Mouse (Mus musculus) lung, embryonic 15.5 days (tissue): ENCODE measurements around the gene 1700029F12Rik. TPM values are rescaled to one million over a fixed set of nuclear protein-coding genes. Genes with fewer than 3 reads are reported as not detected.
"Not testable (repeated sequence)": the region's sequence is repeated elsewhere in the genome, so short reads cannot be mapped to it uniquely, and the experiment has no call there.

ENCODE experiments used
- ATAC-seq: fragments of 200-750 bp; cut with Nextera tagmentation; 2 replicates; pipeline ENCODE4 v1.8.0; 2017; ENCODE audit warnings: moderate number of reproducible peaks, borderline replicate concordance; ENCODE audit not compliant: low FRiP score, low TSS enrichment; ENCODE audit errors: extremely low read depth
- H3K27ac ChIP-seq: fragments of 300-500 bp; sonication (generic); 2 replicates; pipeline ENCODE4 v1.5.1; 2015; ENCODE audit warnings: moderate library complexity, mild to moderate bottlenecking, inconsistent platforms
- H3K27me3 ChIP-seq: fragments of 300-500 bp; sonication (generic); 2 replicates; pipeline ENCODE4 v1.6.1; 2015; ENCODE audit warnings: inconsistent platforms
- H3K36me3 ChIP-seq: fragments of 300-500 bp; sonication (generic); 2 replicates; pipeline ENCODE4 v1.6.1; 2015; ENCODE audit warnings: inconsistent platforms
- H3K4me1 ChIP-seq: fragments of 300-500 bp; sonication (generic); 2 replicates; pipeline ENCODE4 v1.6.1; 2015; ENCODE audit warnings: inconsistent platforms
- H3K4me2 ChIP-seq: fragments of 300-500 bp; sonication (generic); 2 replicates; pipeline ENCODE4 v1.6.1; 2015; ENCODE audit warnings: inconsistent platforms, mild to moderate bottlenecking, moderate library complexity
- H3K4me3 ChIP-seq: fragments of 300-500 bp; sonication (generic); 2 replicates; pipeline ENCODE4 v1.5.1; 2015; ENCODE audit warnings: mild to moderate bottlenecking, inconsistent platforms
- H3K9ac ChIP-seq: fragments of 300-500 bp; sonication (generic); 2 replicates; pipeline ENCODE4 v1.6.1; 2015; ENCODE audit warnings: inconsistent platforms
- H3K9me3 ChIP-seq: fragments of 300-500 bp; sonication (generic); 2 replicates; pipeline ENCODE4 v1.6.1; 2016; ENCODE audit warnings: inconsistent platforms
- WGBS: fragments of 180-500 bp; shearing (Covaris S2); methylation state at CpG from one replicate; pipeline ENCODE4 v1.1.7; 2015; 5-methylcytosine and 5-hydroxymethylcytosine counted together
- polyA plus RNA-seq: library from polyadenylated mRNA; unstranded; fragments of >200 nt; fragmentation: Nextera tagmentation; extraction: Ambion mirVana; gene quantifications from 2 replicates; pipeline ENCODE4 v1.2.1, GENCODE M21; 2015

1700029F12Rik gene
- polyA plus RNA-seq, 1 experiment from 2014 or later, result not detected

- H3K4me3 ChIP-seq, H3K9ac ChIP-seq, H3K36me3 ChIP-seq, H3K4me2 ChIP-seq, H3K9me3 ChIP-seq, H3K4me1 ChIP-seq, H3K27ac ChIP-seq: not testable (repeated sequence)
- peak; percentile 21; the same call in 1 of the 2 replicates for ATAC-seq
- peaks cover 28% of the 10 kb centered on the region for H3K27me3 ChIP-seq
- WGBS, result 40% methylated on average over 18 of the region's 18 CpGs
Measured at GRCm38 (mm10) chr13:97064844-97065621, 30.9 kb upstream of the 1700029F12Rik start.

DNA sequence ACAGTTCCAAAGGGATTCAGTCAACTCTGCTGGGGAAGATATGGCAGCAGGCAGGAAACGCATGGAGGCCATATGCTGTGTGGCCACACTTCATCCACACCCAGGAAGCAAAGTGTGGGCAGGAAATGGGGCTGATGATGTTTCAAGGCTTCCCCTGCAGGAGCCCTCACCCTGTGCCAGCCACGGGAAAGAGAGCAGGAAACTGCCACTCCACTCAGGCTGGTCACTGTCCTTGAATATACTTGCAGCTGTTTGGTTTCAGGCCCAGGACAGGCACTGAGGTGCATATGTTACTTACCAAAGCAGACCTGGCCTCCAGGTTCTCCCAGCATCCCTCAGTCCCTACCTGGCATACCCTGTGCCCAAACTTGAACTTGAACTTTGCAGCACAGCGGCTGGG, 30.3 kb upstream of the 1700029F12Rik start:
- Histone ChIP-seq H3K27ac (no peak overlapping the region), H3K9ac (no peak overlapping the region), H3K4me3 (no peak overlapping the region), H3K27me3 (peaks cover 21% of the 10 kb centered on the region), H3K4me1 (no peaks in the 10 kb centered on the region; the same call in 1 of the 2 replicates), H3K9me3 (no peaks in the 10 kb centered on the region), H3K4me2 (no peak overlapping the region), H3K36me3 (no peaks in the 10 kb centered on the region)
- peak; percentile 5; the same call in 1 of the 2 replicates for ATAC-seq
- 29% methylated on average over 3 of the region's 3 CpGs for WGBS

DNA sequence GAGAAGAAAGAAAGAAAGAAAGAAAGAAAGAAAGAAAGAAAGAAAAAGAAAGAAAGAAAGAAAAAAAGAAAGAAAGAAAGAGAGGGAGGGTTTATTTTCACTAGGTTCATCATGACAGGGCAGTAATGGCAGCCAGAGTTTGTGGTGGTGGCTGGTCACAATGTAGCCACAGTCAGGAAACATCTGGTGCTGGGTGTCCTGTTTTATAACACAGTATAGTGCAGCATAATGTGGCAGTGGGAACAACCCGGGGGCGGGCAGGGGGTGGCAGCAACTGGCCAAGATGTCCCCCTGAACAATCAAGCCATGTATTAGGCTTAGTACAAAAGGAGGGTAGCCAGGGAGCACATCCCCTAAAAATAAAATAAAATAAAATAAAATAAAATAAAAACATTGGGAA, 29.3 kb upstream of the 1700029F12Rik start:
- ATAC-seq, result no peak
- H3K27ac ChIP-seq, result no peak overlapping the region
- H3K36me3 ChIP-seq, result no peaks in the 10 kb centered on the region
- no peaks in the 10 kb centered on the region for H3K9me3 ChIP-seq
- no peak overlapping the region for H3K9ac ChIP-seq
- WGBS, result 85% methylated on average over 2 of the region's 2 CpGs
- H3K27me3 ChIP-seq, result peaks cover 14% of the 10 kb centered on the region; the same call in 1 of the 2 replicates
- no peak overlapping the region for H3K4me3 ChIP-seq
- H3K4me2 ChIP-seq, result no peak overlapping the region
- H3K4me1 ChIP-seq, result no peaks in the 10 kb centered on the region; the same call in 1 of the 2 replicates

DNA sequence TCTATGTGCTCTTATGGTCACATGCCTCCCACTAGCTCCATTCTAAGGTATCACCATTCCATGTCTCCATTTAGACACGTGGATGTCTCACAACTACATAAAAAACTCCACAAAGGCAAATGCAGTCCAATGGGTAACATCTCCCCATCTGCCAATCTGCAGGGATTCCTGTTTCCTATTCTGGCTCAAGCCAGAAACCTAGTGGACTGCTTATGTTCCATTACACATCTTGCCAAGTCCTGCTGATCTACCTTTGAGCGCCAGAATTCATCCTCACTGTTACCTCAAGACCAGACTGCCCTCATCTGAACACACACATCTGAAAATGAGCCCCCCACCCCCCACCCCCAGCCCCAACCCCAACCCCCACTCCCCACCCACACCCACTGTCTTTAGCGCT, 28.0 kb upstream of the 1700029F12Rik start:
- no peaks in the 10 kb centered on the region; the same call in 1 of the 2 replicates for H3K4me1 ChIP-seq
- no peaks in the 10 kb centered on the region for H3K9me3 ChIP-seq
- peaks cover 2% of the 10 kb centered on the region; the same call in 1 of the 2 replicates for H3K27me3 ChIP-seq
- WGBS, result 84% methylated on average over 3 of the region's 3 CpGs
- no peak overlapping the region for H3K4me2 ChIP-seq
- H3K36me3 ChIP-seq, result no peaks in the 10 kb centered on the region
- no peak for ATAC-seq
- H3K27ac ChIP-seq, result no peak overlapping the region
- H3K4me3 ChIP-seq, result no peak overlapping the region
- no peak overlapping the region for H3K9ac ChIP-seq

DNA sequence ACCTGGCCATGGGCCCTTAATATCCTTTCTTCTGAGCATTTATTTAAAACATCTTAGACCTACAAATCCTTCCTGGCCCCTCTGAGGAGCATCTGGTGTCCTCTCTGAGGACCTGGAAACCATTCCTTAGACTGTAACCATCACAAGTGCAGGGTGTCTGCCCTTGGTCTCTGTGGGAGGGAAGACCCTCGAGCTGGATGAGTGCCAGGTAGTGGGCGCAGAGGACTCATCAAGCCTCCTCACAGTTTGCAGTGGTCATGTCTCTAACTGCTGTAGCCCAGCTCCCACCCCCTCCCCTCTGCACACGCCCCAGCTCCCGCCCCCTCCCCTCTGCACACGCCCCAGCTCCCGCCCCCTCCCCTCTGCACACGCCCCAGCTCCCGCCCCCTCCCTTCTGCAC, 26.2 kb upstream of the 1700029F12Rik start:
- Histone ChIP-seq H3K27ac (no peak overlapping the region), H3K9ac (no peak overlapping the region), H3K4me2 (no peak overlapping the region), H3K9me3 (no peaks in the 10 kb centered on the region), H3K36me3 (no peaks in the 10 kb centered on the region), H3K27me3 (no peaks in the 10 kb centered on the region), H3K4me3 (no peak overlapping the region), H3K4me1 (no peaks in the 10 kb centered on the region; the same call in 1 of the 2 replicates)
- ATAC-seq, result 0 out of 2 replicates have a peak, but pooled peaks have one; percentile 56
- WGBS, result 37% methylated on average over 7 of the region's 8 CpGs

GRCm38 (mm10) chr13:97059746-97060145, 25.6 kb upstream of the 1700029F12Rik start:
- no peak for ATAC-seq
- Histone ChIP-seq H3K27ac (no peak overlapping the region), H3K9me3 (no peaks in the 10 kb centered on the region), H3K4me1 (no peaks in the 10 kb centered on the region; the same call in 1 of the 2 replicates), H3K4me2 (no peak overlapping the region), H3K27me3 (no peaks in the 10 kb centered on the region), H3K36me3 (no peaks in the 10 kb centered on the region), H3K4me3 (no peak overlapping the region), H3K9ac (no peak overlapping the region)
- 86% methylated on average over 6 of the region's 6 CpGs for WGBS

GRCm38 (mm10) chr13:97057817-97058216, 23.7 kb upstream of the 1700029F12Rik start:
- H3K27ac ChIP-seq, result no peak overlapping the region
- no peaks in the 10 kb centered on the region for H3K36me3 ChIP-seq
- no peaks in the 10 kb centered on the region for H3K4me1 ChIP-seq
- H3K27me3 ChIP-seq, result no peaks in the 10 kb centered on the region
- no peak overlapping the region for H3K9ac ChIP-seq
- ATAC-seq, result no peak
- no peak overlapping the region for H3K4me2 ChIP-seq
- WGBS, result 40% methylated on average over 4 of the region's 4 CpGs
- no peaks in the 10 kb centered on the region for H3K9me3 ChIP-seq
- no peak overlapping the region for H3K4me3 ChIP-seq

GRCm38 (mm10) chr13:97053844-97054243, 19.7 kb upstream of the 1700029F12Rik start:
- WGBS, result 61% methylated on average over 8 of the region's 8 CpGs
- H3K4me1 ChIP-seq, result no peaks in the 10 kb centered on the region
- H3K9ac ChIP-seq, result no peak overlapping the region
- H3K4me2 ChIP-seq, result no peak overlapping the region
- no peak overlapping the region for H3K4me3 ChIP-seq
- H3K9me3 ChIP-seq, result no peaks in the 10 kb centered on the region
- H3K27me3 ChIP-seq, result no peaks in the 10 kb centered on the region
- no peak for ATAC-seq
- H3K36me3 ChIP-seq, result no peaks in the 10 kb centered on the region
- H3K27ac ChIP-seq, result no peak overlapping the region

DNA sequence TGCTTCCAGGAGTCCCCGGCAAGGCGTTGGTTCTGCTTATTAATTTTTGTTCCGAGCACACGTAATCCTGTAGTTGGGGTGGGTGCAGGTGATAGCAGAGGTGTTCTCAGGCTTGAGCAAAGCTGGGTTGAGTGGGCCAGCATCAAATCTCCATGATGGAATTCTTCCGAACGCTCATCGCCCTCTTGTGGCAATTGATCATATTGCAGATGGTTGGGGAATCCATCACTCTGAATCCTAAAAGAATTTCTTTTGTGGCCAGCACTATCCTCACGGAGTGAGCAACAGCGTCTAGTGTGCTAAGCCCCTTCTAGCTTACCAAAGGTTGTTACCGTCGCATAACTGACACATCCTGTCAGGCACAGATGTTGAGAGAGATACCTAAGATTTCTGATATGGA, 18.5 kb upstream of the 1700029F12Rik start:
- no peak overlapping the region for H3K4me2 ChIP-seq
- no peaks in the 10 kb centered on the region for H3K36me3 ChIP-seq
- no peak for ATAC-seq
- H3K4me1 ChIP-seq, result no peaks in the 10 kb centered on the region
- H3K9ac ChIP-seq, result no peak overlapping the region
- H3K9me3 ChIP-seq, result no peaks in the 10 kb centered on the region
- no peak overlapping the region for H3K4me3 ChIP-seq
- no peaks in the 10 kb centered on the region for H3K27me3 ChIP-seq
- 13% methylated on average over 11 of the region's 11 CpGs for WGBS
- H3K27ac ChIP-seq, result no peak overlapping the region

GRCm38 (mm10) chr13:97051158-97051557, 17.0 kb upstream of the 1700029F12Rik start:
- H3K27ac ChIP-seq, result no peak overlapping the region
- WGBS, result 61% methylated on average over 6 of the region's 6 CpGs
- ATAC-seq, result no peak
- no peak overlapping the region for H3K4me2 ChIP-seq
- no peak overlapping the region for H3K4me3 ChIP-seq
- H3K9ac ChIP-seq, result no peak overlapping the region
- no peaks in the 10 kb centered on the region for H3K27me3 ChIP-seq
- no peaks in the 10 kb centered on the region for H3K4me1 ChIP-seq
- H3K9me3 ChIP-seq, result no peaks in the 10 kb centered on the region
- no peaks in the 10 kb centered on the region for H3K36me3 ChIP-seq

- Histone ChIP-seq H3K27me3 (no peaks in the 10 kb centered on the region), H3K4me3 (no peak overlapping the region), H3K4me1 (no peaks in the 10 kb centered on the region), H3K9me3 (no peaks in the 10 kb centered on the region), H3K9ac (no peak overlapping the region), H3K4me2 (no peak overlapping the region), H3K36me3 (no peaks in the 10 kb centered on the region), H3K27ac (no peak overlapping the region)
- ATAC-seq, result no peak
- WGBS, result 79% methylated on average over 13 of the region's 13 CpGs
Measured at GRCm38 (mm10) chr13:97030075-97030474, 4.1 kb downstream of the 1700029F12Rik start.

DNA sequence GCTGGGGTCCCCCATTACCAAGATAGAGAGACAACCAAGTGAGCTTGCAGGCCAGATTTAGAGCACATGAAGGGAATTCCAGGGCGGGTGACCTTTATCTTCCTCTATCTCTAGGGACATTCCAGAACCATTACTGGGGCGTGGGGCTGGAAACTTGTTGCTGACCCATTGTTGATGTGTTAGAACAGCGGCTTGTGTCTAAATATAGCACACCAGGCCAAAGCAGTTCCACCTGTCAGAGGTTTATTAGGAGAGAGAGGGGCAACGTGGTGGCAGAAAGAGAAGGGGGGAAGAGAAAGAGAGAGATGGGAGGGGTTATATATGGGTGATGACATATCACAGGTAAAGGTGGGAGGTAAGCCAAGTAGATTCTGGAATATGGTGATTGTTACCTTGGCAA, 12.3 kb downstream of the 1700029F12Rik start:
- Histone ChIP-seq H3K4me1 (no peaks in the 10 kb centered on the region), H3K9me3 (no peaks in the 10 kb centered on the region), H3K4me3 (no peak overlapping the region), H3K27ac (no peak overlapping the region), H3K27me3 (no peaks in the 10 kb centered on the region), H3K4me2 (no peak overlapping the region), H3K9ac (no peak overlapping the region), H3K36me3 (no peaks in the 10 kb centered on the region)
- WGBS, result 25% methylated on average over 4 of the region's 4 CpGs
- no peak for ATAC-seq
